Mouse (Mus musculus) lung, embryonic 14.5 days (tissue): ENCODE data around the gene Gpr156. TPM values are rescaled to one million over a fixed set of nuclear protein-coding genes. Genes with fewer than 3 reads are reported as not detected.

Experiments
- ATAC-seq: fragments of 200-750 bp; cut with Nextera tagmentation; 2 replicates; pipeline ENCODE4 v1.8.0; 2017; ENCODE audit warnings: mild to moderate bottlenecking, moderate TSS enrichment, moderate library complexity; ENCODE audit not compliant: insufficient read depth
- DNase-seq: peaks from one replicate; pipeline ENCODE4 v3.0.0-alpha.2; 2015
- H3K27ac ChIP-seq: fragments of 300-500 bp; sonication (generic); 2 replicates; pipeline ENCODE4 v1.5.1; 2014; ENCODE audit warnings: low read depth, mild to moderate bottlenecking, moderate library complexity
- H3K27me3 ChIP-seq: fragments of 300-500 bp; sonication (generic); 2 replicates; pipeline ENCODE4 v1.6.1; 2014; ENCODE audit warnings: low read length, control low read depth; ENCODE audit not compliant: insufficient read depth
- H3K36me3 ChIP-seq: fragments of 300-500 bp; sonication (generic); 2 replicates; pipeline ENCODE4 v1.6.1; 2014; ENCODE audit warnings: control low read depth; ENCODE audit not compliant: insufficient read depth
- H3K4me1 ChIP-seq: fragments of 300-500 bp; sonication (generic); 2 replicates; pipeline ENCODE4 v1.6.1; 2014; ENCODE audit warnings: antibody characterized with exemption, control low read depth; ENCODE audit not compliant: insufficient read depth
- H3K4me2 ChIP-seq: fragments of 300-500 bp; sonication (generic); 2 replicates; pipeline ENCODE4 v1.6.1; 2014; ENCODE audit warnings: mild to moderate bottlenecking
- H3K4me3 ChIP-seq: fragments of 300-500 bp; sonication (generic); 2 replicates; pipeline ENCODE4 v1.5.1; 2014; ENCODE audit warnings: low read depth, low read length
- H3K9ac ChIP-seq: fragments of 300-500 bp; sonication (generic); 2 replicates; pipeline ENCODE4 v1.6.1; 2014
- H3K9me3 ChIP-seq: fragments of 300-500 bp; sonication (generic); 2 replicates; pipeline ENCODE4 v1.6.1; 2016; ENCODE audit warnings: low read depth, low read length, control low read depth
- CTCF ChIP-seq: IDR thresholded peaks from 2 replicates; pipeline ENCODE4 v1.5.1; 2016; ENCODE audit warnings: antibody characterized with exemption, low read depth
- WGBS: fragments of 180-500 bp; shearing (Covaris S2); extraction: QIAGEN DNeasy Blood & Tissue Kit; methylation state at CpG from one replicate; pipeline ENCODE4 v1.1.7; 2014; 5-methylcytosine and 5-hydroxymethylcytosine counted together
- polyA plus RNA-seq: library from polyadenylated mRNA; unstranded; fragments of >200 nt; fragmentation: Nextera tagmentation; extraction: Ambion mirVana; gene quantifications from 2 replicates; pipeline ENCODE4 v1.2.1, GENCODE M21; 2014

Gpr156 gene
- polyA plus RNA-seq, 1 experiment from 2014 or later: 1.4 TPM

DNA sequence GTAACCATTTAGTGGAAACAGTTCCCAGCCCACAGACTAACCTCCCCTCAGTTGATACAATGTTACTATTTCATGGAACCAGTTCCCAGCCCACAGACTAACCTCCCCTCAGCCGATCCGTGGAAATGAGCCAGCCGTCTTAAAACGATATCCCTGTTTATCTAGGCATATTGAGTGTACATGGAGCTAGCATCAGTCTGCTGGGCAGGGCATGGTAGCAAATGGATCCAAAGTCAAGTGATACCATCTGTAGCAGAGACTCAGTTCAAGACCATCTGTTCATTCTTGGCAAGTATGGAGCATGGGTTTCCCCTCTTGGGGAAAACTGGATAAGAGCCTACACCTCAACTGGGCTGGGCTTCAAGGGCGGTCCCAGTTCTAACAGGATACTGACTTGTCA is 128.3 kb downstream of the Gpr156 start:
- Histone ChIP-seq H3K36me3 (no peaks in the 10 kb centered on the region), H3K9ac (no peak overlapping the region), H3K4me2 (no peak overlapping the region), H3K27me3 (no peaks in the 10 kb centered on the region), H3K27ac (no peak overlapping the region), H3K4me3 (no peak overlapping the region), H3K9me3 (no peaks in the 10 kb centered on the region), H3K4me1 (no peaks in the 10 kb centered on the region)
- no peak for TF ChIP-seq CTCF
- DNase-seq: no peak
- 79% methylated on average over 5 of the region's 5 CpGs for WGBS
- ATAC-seq: no peak

DNA sequence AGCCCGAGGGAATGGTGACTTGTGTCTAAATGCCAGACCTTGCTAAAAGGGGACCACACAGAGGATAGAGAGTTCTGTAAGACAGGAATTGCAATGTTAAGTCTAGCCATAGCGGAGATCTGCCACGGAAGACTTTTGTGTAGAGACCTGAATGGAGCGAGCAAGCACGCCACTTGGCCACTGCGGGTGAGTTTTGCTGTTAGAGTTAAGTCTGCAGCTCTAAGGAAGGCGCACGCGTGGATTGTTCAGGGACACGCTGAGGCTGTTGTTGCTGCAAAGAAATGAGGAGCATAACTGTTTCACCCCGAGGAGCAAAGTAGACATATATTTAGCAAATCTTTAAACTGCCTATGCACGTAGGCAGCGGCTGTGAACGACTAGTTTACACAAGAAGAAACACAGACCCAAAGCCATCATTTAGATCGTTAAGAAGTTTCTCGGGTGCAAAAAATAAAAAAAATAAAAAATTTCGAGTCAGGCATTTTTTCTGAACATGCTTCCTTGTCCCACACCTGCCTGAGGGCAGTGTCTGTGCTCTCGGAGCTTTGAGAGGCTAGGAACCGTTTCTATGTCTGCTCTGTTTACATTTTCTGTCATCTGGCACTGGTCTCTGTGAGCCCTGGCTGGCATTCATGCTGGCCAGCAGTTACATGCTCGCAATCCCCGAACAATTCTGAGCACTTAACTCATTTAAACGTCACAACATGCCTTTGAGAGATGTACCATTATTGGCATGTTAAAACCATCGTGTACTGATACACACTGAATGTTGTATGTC is 131.7 kb downstream of the Gpr156 start:
- WGBS: 49% methylated on average over 23 of the region's 23 CpGs
- TF ChIP-seq CTCF: no peak
- no peak overlapping the region for H3K4me3 ChIP-seq
- no peak overlapping the region for H3K9ac ChIP-seq
- ATAC-seq: no peak
- no peaks in the 10 kb centered on the region for H3K9me3 ChIP-seq
- H3K4me1 ChIP-seq: no peaks in the 10 kb centered on the region
- peak; percentile 26 for DNase-seq
- H3K36me3 ChIP-seq: no peaks in the 10 kb centered on the region
- H3K4me2 ChIP-seq: peak overlapping the region; percentile 18; the same call in 1 of the 2 replicates
- no peak overlapping the region for H3K27ac ChIP-seq
- no peaks in the 10 kb centered on the region for H3K27me3 ChIP-seq

Other genes starting within 250 kb of the Gpr156 start
- gene Fstl1, start 139.6 kb upstream of the Gpr156 start, polyA plus RNA-seq: 460 and 502 TPM in 2 replicates
- 0.38 and 0.46 TPM in 2 replicates for gene Gm36028, start 55.4 kb upstream of the Gpr156 start, polyA plus RNA-seq
- gene Lrrc58, start 48.1 kb upstream of the Gpr156 start, polyA plus RNA-seq: 73.9 and 78.4 TPM in 2 replicates
- 62.6 and 63.0 TPM in 2 replicates for gene Gsk3b, start 172.5 kb downstream of the Gpr156 start, polyA plus RNA-seq